Mouse (Mus musculus): ENCODE data around the gene Atxn2.

DNA sequence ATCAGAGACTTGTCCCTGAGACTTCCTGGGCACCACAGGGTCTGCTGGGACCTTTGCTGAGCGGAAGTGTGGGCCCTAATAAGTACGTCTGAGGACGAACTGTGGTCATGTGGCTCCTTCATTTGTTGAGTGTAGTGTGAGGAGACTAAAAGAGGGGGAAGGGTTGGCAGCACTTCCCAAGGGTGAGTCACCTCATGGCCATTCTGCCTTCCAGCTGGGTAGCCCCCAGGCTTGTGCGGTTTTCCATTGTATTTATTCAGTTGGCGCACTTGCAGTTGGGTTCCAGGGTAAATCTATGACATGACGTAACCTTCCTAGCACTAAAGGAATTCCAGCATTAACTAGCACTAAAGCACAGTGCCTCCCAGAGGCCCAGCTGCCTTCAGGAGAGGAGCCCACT, 25.6 kb upstream of the Atxn2 start:
- no peak for TF ChIP-seq CHD2 (IDR thresholded peaks at IDR 0.05; ENCODE audit: low read depth, low read length)
- no peak for TF ChIP-seq ZC3H11A (IDR thresholded peaks at IDR 0.05; ENCODE audit: borderline replicate concordance, low read depth, low read length)
- TF ChIP-seq MAFK (IDR thresholded peaks at IDR 0.05; ENCODE audit: insufficient read depth, low read depth, low read length), result no peak
- no peak for TF ChIP-seq HCFC1 (IDR thresholded peaks at IDR 0.05; ENCODE audit: borderline replicate concordance, insufficient read depth, low read length)
